Mouse (Mus musculus) erythroblast, embryonic 14.5 days (primary cell): ENCODE measurements around the gene Kdm7a. TPM values are rescaled to one million over a fixed set of nuclear protein-coding genes. Genes with fewer than 3 reads are reported as not detected.

Experiments
- H3K27me3 ChIP-seq: 2 replicates; pipeline ENCODE4 v1.6.1; 2012; ENCODE audit warnings: inconsistent platforms; ENCODE audit not compliant: control insufficient read depth
- H3K36me3 ChIP-seq: 2 replicates; pipeline ENCODE4 v1.6.1; 2012; ENCODE audit warnings: mild to moderate bottlenecking, inconsistent platforms; ENCODE audit not compliant: control insufficient read depth
- H3K4me1 ChIP-seq: 2 replicates; pipeline ENCODE4 v1.6.1; 2012; ENCODE audit warnings: inconsistent platforms; ENCODE audit not compliant: control insufficient read depth
- H3K4me3 ChIP-seq: replicated peaks from 2 replicates; pipeline ENCODE3; 2012; ENCODE audit warnings: moderate library complexity, mild to moderate bottlenecking, inconsistent platforms
- H3K9me3 ChIP-seq: 2 replicates; pipeline ENCODE4 v1.6.1; 2012; ENCODE audit warnings: low read length, inconsistent platforms, mixed read lengths; ENCODE audit not compliant: control insufficient read depth
- GATA1 ChIP-seq: IDR thresholded peaks from 2 replicates; pipeline ENCODE4 v1.6.1; 2012; ENCODE audit warnings: low read length, inconsistent platforms, mixed read lengths
- TAL1 ChIP-seq: IDR thresholded peaks from 3 replicates; pipeline ENCODE4 v1.6.1; 2012; ENCODE audit warnings: low read length, inconsistent platforms, mixed read lengths
- polyA plus RNA-seq: library from polyadenylated mRNA; stranded (reverse); fragments of >175 nt; gene quantifications from 2 replicates; pipeline ENCODE4 v1.2.3, GENCODE M21; 2012

Gene Kdm7a
- 0.79 and 1.1 TPM in 2 replicates for polyA plus RNA-seq

DNA sequence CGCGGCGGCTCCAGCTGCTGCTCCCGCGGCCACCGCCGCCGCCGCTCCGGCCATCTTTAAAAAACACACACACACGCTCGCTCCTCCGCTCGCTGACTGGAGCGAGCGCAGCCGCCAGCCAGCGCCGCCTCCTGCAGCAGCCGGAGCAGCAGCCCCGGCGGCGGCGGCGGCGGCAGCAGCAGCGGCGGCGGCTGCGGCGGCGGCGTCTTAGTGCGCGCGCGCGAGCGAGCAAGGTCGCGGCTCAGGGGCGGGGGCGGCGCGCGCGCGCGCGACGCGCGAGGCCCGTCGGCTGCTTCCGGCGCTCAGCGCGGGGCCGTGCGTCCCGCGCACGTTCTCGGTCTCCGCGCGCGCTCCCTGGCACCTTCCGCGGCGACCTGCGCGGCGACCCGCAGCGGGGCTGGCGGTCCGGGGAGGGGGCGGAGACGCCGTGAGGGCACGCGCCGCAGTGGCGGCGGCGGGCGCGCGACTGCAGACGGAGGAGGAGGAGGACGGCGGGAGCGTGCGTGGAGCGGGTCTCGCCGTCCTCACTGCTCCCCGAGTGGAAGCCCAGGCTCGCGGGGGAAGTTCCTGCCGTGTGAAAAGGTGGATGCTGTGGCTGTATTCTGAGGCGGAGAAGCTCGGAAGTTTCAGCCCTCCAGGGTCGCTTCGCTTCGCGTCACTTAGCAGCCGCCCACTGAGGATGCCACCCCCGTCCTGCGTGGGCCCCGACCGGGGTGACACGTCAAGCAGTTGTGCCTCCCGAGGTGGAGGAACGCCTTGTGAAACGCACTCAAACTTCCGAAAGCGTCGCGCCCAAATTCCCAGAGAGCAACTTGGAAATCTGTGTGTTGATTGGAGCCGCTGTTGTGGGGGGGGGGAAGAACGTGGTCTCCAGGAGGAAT lies at the start of gene Kdm7a:
Gene Kdm7a (minus strand): TSS at position 209 of the 881 bp plus-strand sequence.
- H3K36me3 ChIP-seq, result peaks cover 4% of the 10 kb centered on the region
- no peaks in the 10 kb centered on the region for H3K9me3 ChIP-seq
- H3K27me3 ChIP-seq, result peaks cover 20% of the 10 kb centered on the region
- peaks cover 36% of the 10 kb centered on the region for H3K4me1 ChIP-seq
- TF ChIP-seq GATA1 (no peak), TAL1 (no peak)
- H3K4me3 ChIP-seq, result peak within 1 kb of the TSS; percentile 89

DNA sequence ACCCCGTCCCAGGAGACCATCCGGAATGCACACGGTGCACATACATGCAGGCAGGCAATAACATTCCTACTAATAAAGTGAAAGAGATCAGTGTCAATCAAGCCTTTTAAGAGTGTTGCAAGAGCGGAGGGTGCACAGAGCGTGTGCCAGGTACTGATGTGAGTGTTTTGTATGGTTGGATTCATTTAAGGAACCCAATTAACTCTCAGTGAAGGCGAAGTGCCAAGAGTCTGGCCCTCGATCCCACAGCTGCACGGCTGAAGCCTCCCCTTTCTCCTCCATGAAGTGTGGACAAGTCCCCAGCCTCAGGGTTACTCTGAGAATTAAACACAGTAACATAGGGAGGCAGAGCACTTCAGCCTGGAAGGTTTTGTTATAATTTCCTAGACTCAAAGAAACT lies 48.7 kb upstream of the Kdm7a start:
- Histone ChIP-seq H3K9me3 (no peaks in the 10 kb centered on the region; the same call in 1 of the 2 replicates), H3K27me3 (peaks cover 58% of the 10 kb centered on the region), H3K4me1 (no peaks in the 10 kb centered on the region; the same call in 1 of the 2 replicates), H3K36me3 (no peaks in the 10 kb centered on the region), H3K4me3 (no peak overlapping the region)
- TF ChIP-seq GATA1, result no peak
- no peak for TF ChIP-seq TAL1

DNA sequence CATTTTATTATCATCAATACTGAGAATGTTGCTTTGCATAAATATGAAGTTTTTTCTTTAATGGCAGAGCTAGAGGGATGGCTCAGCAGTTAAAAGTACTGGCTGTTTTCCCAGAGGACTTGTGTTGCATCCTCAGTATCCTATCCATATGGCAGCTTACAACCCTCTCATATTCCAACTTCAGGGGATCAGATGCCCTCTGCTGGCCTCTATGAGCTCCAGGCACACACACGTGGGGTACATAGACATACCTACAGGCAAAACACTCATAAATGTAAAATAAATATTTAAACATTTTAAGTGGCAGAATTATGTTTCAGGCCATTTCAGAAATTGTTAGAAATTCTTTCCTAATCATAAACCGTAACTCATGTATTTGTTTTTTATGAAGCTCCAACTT lies 43.5 kb upstream of the Kdm7a start:
- H3K4me1 ChIP-seq, result no peaks in the 10 kb centered on the region
- H3K27me3 ChIP-seq, result peaks cover 14% of the 10 kb centered on the region
- TF ChIP-seq GATA1, result no peak
- TF ChIP-seq TAL1, result no peak
- H3K36me3 ChIP-seq, result no peaks in the 10 kb centered on the region
- H3K9me3 ChIP-seq, result no peaks in the 10 kb centered on the region
- no peak overlapping the region for H3K4me3 ChIP-seq

DNA sequence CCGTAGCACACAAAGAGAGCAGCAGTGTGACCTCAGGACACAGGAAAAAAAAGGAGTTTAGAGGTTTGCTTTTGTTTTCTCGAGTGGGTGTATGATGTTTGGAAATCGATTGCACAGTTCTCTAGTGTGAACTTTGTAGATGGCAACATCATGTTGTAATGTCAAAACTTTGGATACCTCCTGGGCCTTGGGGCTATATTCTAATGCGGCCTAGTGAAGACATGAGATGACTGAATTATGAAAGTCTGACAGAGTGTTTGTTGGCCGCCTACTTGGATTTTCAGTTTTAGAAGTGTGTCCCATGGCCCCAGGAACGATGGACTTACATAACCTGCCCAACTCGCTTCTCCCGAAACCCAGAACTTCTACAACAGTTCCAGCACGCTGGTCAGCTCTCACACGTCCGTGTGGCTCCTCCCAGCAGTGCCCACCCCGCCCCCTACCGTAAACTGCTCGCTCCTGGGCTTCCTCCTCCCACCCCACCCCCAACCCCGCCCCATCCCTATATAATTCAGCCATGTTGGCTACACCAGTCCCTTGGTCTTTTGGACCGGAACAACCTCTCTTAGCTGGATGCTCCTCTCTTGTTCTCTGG lies 42.7 kb upstream of the Kdm7a start:
- Histone ChIP-seq H3K27me3 (peaks cover 7% of the 10 kb centered on the region), H3K36me3 (no peaks in the 10 kb centered on the region), H3K9me3 (no peaks in the 10 kb centered on the region), H3K4me1 (no peaks in the 10 kb centered on the region), H3K4me3 (no peak overlapping the region)
- TF ChIP-seq GATA1, result no peak
- no peak for TF ChIP-seq TAL1

DNA sequence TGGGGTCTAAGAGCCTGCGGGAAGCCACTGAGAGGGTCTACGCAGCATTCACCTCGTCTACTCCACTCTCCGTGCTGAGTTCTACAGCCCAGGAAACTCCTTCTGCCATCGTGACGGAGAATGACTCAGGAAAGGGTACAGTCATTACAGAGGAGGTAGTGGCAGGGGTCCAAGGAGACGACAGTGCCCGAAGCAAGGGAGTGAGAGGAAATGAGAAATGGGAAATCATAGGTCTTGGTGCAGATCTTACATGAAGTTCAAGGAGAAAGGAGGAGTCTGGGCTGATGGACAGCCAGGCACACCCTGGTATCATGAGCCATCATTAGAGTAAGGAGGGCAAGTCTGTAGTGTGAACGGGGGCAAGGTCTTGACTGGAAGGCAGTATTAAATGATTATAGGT lies 37.5 kb upstream of the Kdm7a start:
- Histone ChIP-seq H3K4me1 (no peaks in the 10 kb centered on the region), H3K9me3 (no peaks in the 10 kb centered on the region), H3K4me3 (no peak overlapping the region), H3K36me3 (no peaks in the 10 kb centered on the region), H3K27me3 (no peaks in the 10 kb centered on the region)
- TF ChIP-seq TAL1 (no peak), GATA1 (no peak)

DNA sequence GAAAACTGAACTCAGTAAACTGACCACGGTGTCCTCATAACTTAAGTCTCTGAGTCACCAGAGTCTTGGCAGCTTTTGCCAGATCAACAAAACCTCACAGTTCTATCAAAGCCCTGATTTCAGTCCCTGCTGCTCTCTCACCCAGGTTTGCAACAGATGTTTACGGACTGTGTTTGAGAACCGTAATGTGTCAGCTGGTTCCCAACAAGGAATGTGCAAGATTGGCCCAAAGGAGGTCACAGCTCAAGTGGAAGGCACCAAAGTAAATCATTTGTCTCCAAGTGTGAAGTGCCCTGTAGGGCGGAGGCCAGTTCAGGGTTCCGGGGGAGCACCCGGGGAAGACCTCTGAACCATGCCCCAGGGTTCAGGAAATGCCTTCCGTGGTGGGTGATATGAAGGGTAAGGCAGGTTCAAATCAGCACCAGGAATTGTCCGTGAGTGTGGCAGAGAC lies 36.9 kb upstream of the Kdm7a start:
- Histone ChIP-seq H3K4me1 (no peaks in the 10 kb centered on the region), H3K27me3 (no peaks in the 10 kb centered on the region), H3K9me3 (no peaks in the 10 kb centered on the region), H3K36me3 (no peaks in the 10 kb centered on the region), H3K4me3 (no peak overlapping the region)
- TF ChIP-seq TAL1 (no peak), GATA1 (no peak)

DNA sequence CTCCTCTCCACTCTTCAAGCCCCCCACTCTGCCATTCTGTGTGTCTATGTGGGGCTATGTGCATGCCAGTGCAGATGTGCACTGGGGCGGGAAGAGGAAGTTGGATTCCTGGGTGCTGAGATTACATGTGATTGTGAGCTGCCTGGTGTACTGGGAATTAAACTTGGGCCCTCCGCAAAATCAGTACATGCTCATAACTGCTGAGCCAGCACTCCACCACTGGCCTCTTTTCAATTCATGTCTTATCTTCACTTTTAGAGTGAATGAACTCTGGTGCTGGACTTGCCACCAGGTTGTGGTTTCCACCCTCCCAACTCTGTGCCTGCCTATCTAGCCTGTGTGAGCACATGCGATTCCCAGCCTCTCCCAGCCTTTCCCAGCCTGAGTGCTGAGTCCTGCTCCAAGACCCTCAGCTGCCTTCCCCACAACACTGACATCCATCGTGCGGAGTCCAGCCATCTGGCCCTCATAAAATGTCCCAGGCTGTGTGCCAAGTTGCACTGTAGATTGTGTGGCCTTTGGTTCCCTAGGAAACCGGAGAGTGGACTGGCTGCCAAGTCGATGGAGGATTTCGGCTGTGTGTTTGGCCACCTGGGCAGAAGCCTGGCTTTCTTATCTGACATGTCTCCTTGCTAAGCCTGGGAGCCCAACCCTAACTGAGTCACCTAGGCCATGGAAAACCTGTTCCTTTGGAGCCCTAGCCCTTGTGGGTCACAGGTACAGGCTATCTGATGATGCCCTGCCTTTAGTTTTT lies 36.3 kb upstream of the Kdm7a start:
- H3K4me1 ChIP-seq, result no peaks in the 10 kb centered on the region
- no peaks in the 10 kb centered on the region for H3K36me3 ChIP-seq
- H3K9me3 ChIP-seq, result no peaks in the 10 kb centered on the region
- H3K4me3 ChIP-seq, result no peak overlapping the region
- TF ChIP-seq TAL1, result no peak
- no peak for TF ChIP-seq GATA1
- H3K27me3 ChIP-seq, result no peaks in the 10 kb centered on the region

DNA sequence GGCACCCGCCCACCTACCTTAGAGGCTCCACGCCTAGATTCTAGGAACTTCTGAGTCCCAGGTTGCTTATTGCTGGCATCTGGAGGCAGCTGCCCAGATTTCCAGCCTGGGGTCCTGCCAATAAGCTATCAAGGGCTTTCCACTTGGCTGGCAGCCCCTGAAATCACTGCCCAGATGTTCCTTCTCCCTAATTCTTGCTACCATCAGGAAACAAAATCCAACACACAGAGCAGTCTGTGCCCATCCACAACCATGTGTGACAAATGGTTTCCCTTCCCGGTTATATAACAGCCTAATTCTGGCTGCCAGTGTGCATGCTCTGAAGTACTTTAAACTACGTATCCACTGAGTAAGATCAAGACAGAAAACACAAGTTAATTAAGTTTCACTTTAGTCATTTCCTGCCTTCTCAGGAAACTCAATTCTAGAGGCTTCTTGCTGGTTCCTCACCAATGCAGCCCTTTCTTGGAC lies 34.9 kb upstream of the Kdm7a start:
- Histone ChIP-seq H3K9me3 (no peaks in the 10 kb centered on the region), H3K4me3 (no peak overlapping the region), H3K27me3 (no peaks in the 10 kb centered on the region), H3K4me1 (no peaks in the 10 kb centered on the region), H3K36me3 (no peaks in the 10 kb centered on the region)
- no peak for TF ChIP-seq TAL1
- no peak for TF ChIP-seq GATA1

DNA sequence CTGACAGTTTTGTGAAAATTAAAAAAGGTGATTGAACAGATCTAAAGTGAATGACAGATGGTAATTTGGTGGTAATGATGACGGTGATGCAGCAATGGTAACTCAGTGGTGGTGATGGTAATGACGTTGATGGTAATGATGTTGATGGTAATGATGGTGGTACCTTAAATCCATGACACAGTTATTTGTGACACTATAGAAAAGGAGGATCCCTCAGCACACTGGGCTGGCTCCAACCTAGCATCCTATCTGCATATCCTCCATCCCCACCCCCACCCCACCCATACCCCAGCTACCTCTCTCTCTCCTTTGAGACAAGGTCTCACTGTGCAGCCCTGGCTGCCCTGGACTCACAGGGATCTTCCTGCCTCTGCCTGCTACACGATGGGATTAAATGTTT lies 34.4 kb upstream of the Kdm7a start:
- Histone ChIP-seq H3K27me3 (no peaks in the 10 kb centered on the region; the same call in 1 of the 2 replicates), H3K4me3 (no peak overlapping the region), H3K36me3 (no peaks in the 10 kb centered on the region), H3K9me3 (no peaks in the 10 kb centered on the region), H3K4me1 (no peaks in the 10 kb centered on the region)
- TF ChIP-seq TAL1 (no peak), GATA1 (no peak)
